Comparison of ENCODE assay signal across 17 mouse cellular contexts in genomic region chr12:90469754-90470153, GRCm38 (mm10).
"Had no signal": no experiment of that assay in that cellular context is flagged by ENCODE, and none has a peak within 500 bp of the region (broad histone marks: within the 10 kb centered on the region; RNA-seq: fewer than 3 reads in every experiment).

No protein-coding gene starts in this region.

- H3K4me1 ChIP-seq: lung, embryonic 15.5 days; megakaryocyte, embryonic 14.5 days; midbrain, embryonic 13.5 days; midbrain, embryonic 15.5 days; neural tube, embryonic 12.5 days; stomach, embryonic 15.5 days had no signal

- DNase-seq: lung, adult 2 months; lung, postnatal 14 days; lung, postnatal 36 days; right cerebral cortex, postnatal 14 days; thymus, adult 2 months; thymus, postnatal 25 days; thymus, postnatal 4 days had no signal

- H3K27me3 ChIP-seq: lung, embryonic 15.5 days; megakaryocyte, embryonic 14.5 days; midbrain, embryonic 13.5 days; midbrain, embryonic 15.5 days; neural tube, embryonic 12.5 days; stomach, embryonic 15.5 days had no signal

- H3K9me3 ChIP-seq: lung, embryonic 15.5 days; midbrain, embryonic 13.5 days; midbrain, embryonic 15.5 days; neural tube, embryonic 12.5 days; stomach, embryonic 15.5 days had no signal

- ATAC-seq: lung, postnatal 0 days; midbrain, embryonic 13.5 days; midbrain, embryonic 15.5 days had no signal

- H3K4me2 ChIP-seq: lung, embryonic 15.5 days; midbrain, embryonic 11.5 days; midbrain, embryonic 13.5 days; midbrain, embryonic 15.5 days; neural tube, embryonic 12.5 days; stomach, embryonic 15.5 days had no signal

- H3K36me3 ChIP-seq: lung, embryonic 15.5 days; midbrain, embryonic 13.5 days; midbrain, embryonic 15.5 days; neural tube, embryonic 12.5 days; stomach, embryonic 15.5 days had no signal

- H3K4me3 ChIP-seq: lung, embryonic 15.5 days; megakaryocyte, embryonic 14.5 days; midbrain, embryonic 13.5 days; midbrain, embryonic 15.5 days; neural tube, embryonic 12.5 days; stomach, embryonic 15.5 days had no signal

- H3K9ac ChIP-seq: lung, embryonic 15.5 days; midbrain, embryonic 13.5 days; midbrain, embryonic 15.5 days; neural tube, embryonic 12.5 days; stomach, embryonic 15.5 days had no signal

- H3K27ac ChIP-seq: lung, embryonic 15.5 days; macrophage; midbrain, embryonic 13.5 days; midbrain, embryonic 15.5 days; neural tube, embryonic 12.5 days; stomach, embryonic 15.5 days; stomach, postnatal 0 days had no signal
